Mouse (Mus musculus): ENCODE results near the gene Ston2. TPM values are rescaled to one million over a fixed set of nuclear protein-coding genes. Genes with fewer than 3 reads are reported as not detected.
"Not testable (repeated sequence)": the region's sequence is repeated elsewhere in the genome, so short reads cannot be mapped to it uniquely, and the experiment has no call there.

The Ston2 gene
- total RNA-seq, 2 experiments from 2014 or later = 42.7 to 51.4 TPM

DNA sequence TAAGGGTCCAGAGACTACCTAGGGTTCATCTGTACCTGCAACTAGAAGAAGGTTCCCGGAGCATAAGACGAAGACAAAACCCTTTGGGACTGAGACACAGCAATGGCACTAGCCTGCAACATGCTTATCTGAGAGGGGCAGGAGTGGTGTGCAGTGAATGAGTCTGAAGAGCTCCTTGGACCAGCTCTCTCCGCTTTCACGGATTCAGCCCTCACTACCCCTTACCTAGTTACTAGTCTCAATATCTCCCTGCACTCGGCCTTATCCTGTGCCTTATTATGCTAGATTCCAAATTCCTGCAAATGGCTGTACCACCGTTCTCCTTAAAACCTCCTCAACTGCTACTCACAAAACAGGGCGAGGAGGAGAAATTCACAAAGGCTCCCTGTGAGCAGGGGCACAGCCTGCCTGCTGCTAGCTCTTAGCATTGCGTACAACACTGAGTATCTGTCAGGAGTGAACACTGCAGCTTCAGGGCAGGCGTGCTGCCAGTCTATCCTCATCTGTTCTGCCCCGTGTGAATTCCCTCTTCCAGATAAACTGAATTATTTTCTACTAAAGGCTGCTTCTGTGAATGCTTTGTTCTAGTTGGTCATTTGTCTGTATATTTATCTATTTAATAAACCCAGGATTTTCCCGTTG, 38.5 kb downstream of the Ston2 start:
- no peak for DNase-seq

DNA sequence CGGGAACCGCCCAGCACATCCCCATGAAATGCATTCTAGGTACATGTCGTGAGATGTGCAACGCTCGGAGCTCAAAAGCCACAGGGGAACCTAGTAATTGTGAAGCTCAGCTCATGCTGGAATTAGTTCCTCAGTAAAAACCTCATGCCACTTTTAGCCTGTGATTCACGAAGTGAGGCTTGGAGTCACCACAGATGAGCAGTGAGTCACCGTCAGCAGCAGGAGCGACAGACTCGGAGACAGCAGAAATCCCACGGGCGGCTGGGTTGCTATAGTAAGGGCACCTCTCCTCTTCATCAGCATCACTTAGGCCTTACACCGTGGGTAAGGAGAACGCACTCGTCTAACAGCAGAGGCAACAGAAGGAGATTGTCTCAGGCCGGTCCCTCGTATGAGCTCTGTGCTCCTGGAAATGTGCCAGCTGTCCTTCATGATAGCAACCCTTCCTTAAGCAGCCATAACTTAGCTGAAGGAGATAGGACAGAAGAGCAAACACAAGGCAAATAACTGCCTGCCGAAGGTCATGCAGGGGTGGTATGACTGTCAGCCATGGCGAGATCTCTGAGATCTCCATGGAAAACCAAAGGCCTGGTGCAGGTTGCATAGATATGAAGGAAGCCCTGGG, 39.8 kb downstream of the Ston2 start:
- no peak for DNase-seq

DNA sequence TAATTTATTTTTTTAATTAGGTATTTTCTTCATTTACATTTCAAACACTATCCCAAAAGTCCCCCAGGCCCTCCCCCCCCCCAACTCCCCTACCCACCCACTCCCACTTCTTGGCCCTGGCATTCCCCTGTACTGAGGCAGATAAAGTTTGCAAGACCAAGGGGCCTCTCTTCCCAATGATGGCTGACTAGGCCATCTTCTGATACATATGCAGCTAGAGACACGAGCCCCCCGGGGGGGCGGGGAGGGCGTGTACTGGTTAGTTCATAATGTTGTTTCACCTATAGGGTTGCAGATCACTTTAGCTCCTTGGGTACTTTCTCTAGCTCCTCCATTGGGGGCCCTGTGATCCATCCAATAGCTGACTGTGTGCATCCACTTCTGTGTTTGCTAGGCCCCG, 41.3 kb downstream of the Ston2 start:
- DNase-seq = not testable (repeated sequence)

DNA sequence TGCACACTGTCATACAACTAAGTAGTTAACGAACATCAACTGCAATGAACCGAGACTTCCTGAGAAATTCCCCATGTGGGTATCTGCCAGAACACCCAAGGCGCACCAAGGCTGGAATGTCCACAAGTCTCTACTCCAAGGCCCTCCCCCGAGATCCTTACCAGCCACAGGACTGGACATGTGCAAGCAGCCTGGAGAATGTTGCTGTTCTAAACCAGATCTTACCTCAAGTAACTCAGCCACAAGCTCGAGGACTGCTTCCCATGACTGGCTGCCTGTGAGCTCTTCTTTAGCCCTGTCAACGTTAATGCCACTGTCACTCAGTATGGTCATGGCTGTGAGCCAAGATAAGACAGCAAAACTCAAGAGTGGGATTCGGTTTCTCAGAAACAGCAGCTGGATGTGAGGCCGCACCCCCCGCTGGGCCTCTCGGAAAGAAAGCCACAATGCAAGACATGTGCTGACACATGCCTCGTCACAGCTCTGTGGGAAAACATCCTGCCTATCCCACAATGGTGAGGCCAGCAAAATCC, 42.4 kb downstream of the Ston2 start:
- no peak for DNase-seq

DNA sequence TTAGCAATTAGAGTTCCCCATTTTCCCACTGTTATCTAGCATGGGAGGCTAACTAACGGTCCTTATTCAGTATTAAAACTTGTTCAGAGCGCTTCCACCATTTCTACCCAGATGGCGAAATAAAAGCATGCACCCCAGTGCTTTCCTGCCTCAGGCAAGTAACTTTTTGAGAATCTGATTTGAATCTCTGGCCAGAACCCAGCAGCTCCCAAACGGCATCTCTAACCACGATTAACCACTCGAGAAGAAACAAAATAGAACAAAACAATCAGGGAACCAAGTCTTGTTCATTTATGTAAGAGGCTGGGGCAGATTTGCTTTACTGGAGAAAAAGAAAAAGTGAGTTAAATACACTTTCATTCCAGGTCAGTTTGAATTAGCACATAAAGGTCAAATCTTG, 44.1 kb downstream of the Ston2 start:
- DNase-seq = no peak

DNA sequence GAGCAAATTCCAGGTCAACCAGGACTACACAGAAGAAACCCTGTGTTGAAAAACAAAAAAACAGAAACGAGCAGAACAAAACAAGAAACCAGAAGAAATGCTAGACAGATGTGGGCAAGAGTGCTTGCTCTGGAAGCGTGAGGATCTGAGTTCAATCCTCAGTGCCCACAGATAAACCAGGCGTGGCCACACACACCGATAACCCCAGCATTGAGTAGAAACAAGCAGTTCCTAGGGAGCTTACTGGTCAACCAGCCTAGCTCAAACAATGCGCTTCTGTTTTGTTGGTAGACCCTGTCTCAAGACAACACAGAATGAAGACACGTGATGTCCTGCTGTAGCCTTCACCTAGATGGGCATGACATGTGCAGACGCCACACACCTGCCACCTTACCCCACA, 45.3 kb downstream of the Ston2 start:
- no peak for DNase-seq

DNA sequence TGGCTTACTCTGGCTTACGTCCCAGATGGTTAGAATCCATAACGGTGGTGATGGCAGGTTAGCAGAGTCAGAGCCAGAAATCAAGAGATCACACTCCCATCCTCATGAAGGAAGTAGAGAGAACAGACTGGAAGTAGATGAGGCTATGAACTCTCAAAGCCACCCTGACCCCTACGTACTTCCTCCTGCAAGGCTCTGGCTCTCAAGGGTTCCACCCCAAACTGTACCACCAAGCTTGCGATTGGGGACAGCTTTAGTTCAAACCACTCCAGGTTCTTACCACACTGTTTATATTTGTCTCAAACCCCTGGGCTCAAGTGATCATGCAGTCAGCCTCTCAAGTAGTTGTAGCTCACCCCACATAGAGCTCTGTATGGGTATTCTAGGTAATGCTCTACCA, 49.8 kb downstream of the Ston2 start:
- DNase-seq = no peak

DNA sequence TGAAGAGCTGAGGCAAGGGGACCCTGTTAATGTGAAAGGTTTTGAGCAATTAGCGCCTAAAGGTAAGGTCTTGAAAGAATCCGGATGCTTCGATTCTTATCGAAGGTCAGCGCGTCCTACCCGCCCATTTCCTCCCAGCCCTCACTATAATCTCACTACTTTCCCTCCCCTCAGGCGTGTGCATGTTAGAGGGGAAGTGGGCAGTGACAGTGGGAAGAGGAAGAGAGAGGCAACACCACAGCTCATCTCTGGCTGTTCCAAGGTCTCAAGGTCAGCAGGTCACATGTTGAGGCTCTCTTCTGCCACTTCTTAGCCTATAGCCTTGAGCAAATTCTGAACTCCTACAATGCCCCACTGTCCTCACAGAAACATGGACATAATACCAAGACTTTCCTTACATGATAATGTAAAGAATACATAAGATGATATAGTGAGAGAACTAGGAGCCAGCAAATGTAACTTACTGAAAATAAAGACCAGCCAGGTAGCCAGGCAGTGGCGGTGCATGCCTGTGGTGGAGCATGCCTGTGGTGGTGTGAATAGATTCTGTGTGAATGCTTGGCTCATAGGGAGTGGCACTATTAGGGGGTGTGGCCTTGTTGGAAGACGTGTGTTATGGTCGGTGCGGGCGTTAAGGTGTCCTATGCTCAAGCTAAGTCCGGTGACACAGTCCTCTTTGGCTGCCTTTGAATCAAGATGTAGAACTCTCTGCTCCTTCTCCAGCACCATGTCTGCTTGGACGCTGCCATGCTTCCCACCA, 51.8 kb downstream of the Ston2 start:
- no peak for DNase-seq

DNA sequence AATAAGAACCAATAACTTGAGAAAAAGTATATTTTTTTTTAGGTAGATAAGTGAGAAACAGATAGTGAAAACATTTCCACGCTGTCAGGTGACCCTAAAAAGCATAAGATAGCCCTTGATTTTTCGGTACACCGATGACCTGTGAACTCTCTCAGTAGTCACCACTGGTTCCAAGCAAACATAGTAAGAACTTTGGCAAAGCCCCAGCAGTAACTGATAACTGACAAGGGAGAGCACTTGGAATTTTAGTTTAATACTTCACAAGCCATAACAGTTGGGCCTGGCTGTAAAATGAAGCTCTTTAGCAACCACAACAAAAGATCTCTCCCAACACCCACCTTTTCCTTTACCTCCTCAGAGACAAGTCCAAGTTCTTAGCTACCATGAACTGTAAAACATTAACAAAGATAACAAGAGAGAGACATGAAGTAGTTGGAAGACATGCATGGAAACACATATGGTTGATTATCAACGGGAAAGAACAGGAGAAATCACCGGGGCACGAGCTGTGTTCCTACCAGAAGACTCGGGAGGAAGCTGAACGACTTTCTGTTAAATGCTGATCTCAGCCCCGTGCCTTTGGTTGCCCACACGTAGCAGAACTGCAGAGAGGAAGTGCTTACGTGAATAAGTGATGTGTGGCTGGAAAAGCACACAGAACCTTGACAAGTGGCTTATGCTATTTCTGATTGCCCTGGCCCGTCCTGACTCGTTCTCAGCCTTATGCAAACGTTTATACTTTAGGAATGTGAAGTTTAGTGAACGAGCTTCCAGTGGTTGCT, 53.8 kb downstream of the Ston2 start:
- DNase-seq = no peak

DNA sequence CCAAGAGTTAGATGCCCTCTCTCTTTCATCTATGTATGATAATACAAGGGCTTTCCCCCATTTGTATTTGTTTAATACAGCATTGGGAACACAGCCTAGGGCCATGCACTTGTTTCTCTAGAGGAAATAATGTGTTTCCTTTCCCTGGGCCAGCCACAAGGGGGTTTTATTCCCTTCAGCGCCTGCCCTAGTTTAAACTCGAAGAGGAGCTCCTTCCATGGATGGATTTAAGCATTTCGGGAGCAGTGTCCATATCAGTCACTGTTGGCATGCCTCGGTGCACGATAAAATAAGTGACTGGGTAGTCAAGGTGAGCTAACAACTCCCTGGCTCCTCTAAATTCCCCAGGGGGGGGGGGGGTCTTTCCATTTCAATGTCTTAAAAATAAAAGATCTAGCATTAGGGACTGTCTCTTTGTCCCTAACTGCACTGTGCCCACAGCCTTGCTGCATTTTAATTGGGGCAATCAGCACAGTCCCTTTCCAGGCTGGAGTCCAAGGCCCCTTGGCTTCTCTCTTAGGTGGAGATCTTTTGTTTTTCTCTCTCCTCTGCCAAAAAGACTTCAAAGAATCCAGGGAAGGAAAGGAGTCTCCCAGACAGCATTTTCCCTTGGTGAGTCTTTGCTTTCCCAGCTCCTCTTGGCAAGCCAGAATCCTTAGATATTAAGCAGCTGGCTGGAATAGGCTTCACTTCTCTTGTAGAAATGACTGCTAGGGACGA, 55.3 kb downstream of the Ston2 start:
- DNase-seq = no peak

DNA sequence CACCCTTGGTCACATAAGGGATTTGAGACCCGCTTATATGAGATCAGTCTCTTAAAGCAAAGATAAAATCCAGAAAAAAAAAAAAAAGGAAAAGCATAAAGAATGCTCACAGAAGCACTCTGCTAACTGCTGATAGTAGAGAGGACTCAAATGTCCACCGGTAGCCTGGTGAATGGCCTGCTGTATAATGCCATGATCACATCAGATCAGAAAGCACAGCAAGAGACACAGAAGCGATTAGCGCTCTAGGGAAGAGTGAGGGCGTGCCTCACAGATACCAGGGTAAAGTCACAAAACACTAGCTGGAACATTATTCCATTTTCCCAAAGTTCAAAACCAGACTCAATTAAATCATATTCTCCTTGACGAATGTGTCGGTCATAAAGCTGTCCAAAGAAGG, 62.0 kb downstream of the Ston2 start:
- DNase-seq = no peak

DNA sequence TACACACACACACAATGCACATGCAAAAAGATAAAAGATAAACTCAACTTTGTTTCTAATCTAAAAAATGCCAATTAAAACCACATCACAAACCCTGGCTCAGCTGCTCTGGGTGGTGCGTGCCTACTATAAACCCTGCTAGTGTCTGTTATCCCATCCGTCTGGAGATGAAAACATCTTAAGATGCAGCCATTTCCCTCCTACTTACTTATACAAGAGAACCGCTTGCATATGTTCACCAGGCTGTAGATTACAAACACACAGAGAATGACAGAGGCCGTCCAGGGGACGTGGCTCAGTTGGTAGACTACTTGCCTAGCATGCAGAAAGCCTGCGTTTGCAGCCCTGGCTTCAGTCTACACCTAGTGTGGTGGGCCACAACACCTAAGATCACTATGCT, 64.3 kb downstream of the Ston2 start:
- no peak for DNase-seq

DNA sequence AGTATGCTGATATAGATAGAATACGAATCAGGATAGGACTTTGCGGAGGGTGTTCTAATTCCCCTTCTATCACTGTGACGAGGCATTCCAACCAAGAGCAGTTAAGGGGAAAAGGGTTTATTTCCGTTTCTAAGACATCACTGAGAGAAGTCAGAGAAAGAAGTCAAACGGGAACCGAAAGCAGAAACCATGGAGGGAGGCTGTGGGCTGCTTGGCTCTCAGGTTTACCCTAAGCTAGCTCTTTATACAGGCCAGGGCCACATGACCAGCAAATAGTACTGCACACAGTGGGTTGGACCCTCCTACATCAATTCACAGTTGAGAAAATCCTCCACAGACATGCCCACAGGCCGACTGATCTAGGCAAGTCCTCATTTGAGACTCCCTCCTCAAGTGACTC, 69.1 kb downstream of the Ston2 start:
- DNase-seq = no peak

DNA sequence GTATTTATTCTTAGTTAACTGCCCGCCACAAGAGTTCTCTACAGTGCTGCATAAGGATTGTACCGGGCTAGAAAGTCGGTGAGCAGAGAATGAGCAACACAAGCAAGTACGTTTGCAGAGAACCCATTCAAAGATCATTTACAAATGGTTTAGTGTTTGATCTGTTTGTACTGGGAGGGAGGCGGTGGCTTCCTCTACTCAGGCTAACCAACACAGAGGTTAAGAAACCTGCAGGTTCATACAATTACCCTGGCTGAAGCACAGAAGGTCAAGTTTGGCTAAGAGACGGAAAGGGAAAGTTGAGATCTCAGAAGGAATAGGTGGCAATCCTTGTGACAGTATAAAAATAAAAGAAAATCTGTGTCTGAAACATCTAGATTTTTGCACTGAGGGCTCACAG, 72.5 kb downstream of the Ston2 start:
- DNase-seq = no peak

DNA sequence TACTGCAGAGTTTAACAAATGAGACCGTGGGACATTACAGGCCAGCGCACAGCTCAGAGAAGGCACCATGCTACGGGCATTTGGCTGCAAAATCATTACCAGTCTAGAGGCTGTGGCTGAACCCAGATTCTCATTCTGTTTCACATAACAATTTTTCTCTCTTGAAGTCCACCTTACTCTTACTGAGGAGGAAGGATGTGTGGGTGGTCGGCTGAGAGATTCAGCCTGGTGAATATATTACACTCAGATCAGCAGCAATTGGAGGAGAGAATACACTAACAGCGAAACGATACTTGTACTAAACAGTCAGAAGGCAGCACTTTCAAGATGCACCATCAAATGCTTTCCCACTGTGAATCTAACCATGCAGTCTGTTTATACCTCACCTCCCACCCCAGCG, 74.8 kb downstream of the Ston2 start:
- DNase-seq = no peak

DNA sequence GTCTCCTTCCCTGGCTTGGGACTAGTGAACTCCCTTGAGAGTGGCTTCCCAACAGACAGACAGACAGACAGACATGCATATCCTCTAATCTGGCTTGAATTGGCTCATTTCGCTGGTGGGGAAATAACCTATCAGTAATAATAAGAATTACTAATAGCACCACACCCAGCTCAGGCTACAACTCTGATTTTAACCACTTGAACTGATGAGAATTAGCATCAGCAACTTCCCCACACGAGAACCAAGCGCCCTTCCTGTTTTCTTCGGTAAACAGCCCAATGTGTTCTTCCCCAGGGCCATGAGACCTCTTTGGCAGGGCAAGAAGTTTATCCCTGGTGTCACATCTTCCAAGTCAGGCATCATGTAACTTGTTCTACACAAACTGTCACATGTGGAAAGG, 76.5 kb downstream of the Ston2 start:
- no peak for DNase-seq

DNA sequence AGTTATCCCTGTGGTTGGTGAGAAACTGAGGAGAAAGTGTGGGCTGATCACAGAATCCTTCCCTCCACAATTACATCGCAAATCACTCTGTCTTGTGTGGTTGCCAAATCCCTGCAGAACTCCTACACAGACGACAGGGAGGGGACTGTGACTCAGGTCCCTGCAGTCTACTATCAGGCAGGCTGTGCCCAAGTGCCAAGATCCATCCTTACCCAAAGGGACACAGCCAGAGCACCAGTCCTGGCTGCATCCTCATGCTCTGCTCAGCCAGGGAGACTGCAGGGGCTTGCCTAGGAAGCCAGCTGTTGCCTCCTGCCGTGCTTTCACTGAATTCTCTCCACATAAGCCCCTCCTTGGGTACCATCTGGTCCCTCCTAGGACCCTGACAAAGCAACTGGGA, 77.3 kb downstream of the Ston2 start:
- DNase-seq = no peak

DNA sequence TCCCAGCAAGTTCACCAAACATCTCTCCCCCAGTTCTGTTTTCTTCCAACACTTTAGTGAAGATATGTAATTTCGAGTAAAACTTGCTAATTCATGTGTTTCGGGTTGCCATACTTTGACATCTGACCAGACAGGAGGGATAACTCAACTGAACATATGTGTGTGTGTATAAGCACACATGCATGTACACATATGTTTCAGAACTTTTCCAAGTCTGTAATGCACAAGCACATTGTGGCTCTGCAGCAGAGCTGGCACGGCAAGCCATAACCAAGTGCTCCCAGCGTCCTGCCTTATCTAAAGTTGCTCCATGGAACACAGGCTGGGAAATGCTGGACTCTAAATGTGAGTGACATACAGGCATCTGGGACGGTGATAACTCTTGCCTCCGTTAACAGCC, 78.6 kb downstream of the Ston2 start:
- no peak for DNase-seq

DNA sequence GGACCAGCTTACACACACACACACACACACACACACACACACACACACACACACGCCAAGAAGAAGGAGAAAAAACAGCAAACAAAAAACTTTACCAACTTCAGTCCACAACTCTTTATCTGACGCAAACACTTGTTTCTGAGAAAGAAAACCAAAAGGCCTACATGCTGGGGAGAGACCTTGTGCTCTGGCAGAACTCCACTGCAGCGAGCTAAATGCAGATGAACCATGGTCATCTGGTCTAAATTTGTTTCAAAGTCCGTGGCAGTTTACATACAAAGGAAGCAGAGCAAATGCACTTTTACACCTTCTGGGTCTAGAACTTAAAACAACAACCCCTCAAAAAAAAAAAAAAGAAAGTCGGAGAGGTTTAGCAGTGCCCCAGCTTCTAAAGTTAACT, 79.0 kb downstream of the Ston2 start:
- DNase-seq = no peak

DNA sequence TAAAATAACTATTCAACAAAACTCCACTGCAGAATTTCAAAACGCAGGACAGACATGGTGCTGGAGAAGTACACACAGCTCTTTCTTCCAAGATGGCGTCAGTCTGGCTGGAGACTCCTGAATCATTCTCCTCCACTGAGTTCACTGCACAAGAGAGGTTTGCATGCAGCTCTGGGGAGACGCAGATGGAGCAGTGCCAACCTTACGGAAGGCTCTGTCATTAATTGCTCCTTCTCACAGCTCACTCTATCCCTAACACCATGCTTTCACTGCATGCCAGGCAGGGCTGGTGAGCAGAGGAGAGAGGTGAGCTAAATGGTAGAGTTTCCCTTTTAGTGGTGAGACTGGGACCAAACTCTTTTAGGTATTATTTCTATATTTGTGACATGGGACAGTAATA, 80.4 kb downstream of the Ston2 start:
- no peak for DNase-seq

DNA sequence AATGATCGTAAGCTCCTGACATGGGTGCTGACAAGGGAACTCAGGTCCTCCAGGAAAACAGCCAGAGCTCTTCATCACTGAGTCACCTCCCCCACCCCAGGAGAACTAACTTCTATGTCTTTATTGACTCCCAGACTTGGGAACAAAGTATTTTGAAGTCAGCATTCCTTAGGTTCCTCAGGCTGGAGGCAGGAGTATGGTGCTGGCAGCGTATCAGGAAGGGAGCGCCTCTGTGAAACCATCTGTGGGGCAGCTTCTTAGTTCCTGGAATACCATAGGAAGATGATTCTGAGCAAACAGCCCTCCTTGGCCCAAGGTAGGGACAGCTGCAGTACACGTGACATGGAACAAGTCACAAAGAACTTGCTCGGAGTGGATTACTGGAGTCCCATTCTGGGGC, 84.7 kb downstream of the Ston2 start:
- DNase-seq = peak; percentile 34

DNA sequence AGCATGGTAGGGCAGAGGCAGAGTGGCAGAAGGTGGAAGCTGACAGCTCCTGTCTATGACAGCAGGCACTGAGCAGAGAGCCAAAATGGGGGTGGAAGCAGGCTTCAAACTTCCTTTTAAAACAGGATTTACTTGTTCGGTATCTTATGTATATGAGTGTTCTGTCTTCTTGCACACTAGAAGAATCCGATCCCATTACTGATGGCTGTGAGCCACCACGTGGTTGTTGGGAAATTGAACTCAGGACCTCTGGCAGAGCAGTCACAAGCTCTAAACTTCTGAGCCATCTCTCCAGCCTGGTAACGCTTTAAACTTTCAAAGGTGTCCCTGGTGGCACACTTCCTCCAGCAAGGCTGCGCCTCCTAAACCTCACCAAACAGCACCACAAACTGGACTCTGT, 85.4 kb downstream of the Ston2 start:
- no peak for DNase-seq

Data from gastrocnemius, postnatal 10 days (tissue).